Mouse (Mus musculus): ENCODE data around the gene Mettl23.

DNA sequence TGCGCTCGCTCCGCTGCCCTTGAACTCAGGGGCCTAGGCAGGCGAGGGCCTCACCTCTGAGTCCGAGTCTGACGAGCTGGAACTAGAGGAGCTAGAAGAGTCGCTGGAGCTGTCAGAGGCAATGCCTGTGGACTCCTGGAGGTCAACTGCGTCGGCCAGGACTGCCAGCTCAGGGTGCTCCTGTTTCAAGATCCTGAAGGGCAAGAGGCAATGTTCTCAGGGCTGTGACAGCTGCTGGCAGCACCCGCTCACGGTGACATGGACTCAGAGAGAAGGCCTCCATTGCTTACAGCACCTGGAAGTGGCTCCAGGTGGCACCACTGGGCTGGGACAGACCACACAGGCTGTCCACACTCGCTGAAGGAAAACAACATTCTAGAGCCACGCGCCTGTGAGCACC, 4.1 kb upstream of the Mettl23 start:
- no peak for TF ChIP-seq CTCF (IDR thresholded peaks at IDR 0.05; ENCODE audit: low read depth, low read length)
- no peak for TF ChIP-seq POLR2A (IDR thresholded peaks at IDR 0.05; ENCODE audit: extremely low read depth, insufficient read depth, low read length)
